Mouse (Mus musculus) CH12.LX (cell line): ENCODE results near the gene Nrxn3. TPM values are rescaled to one million over a fixed set of nuclear protein-coding genes. Genes with fewer than 3 reads are reported as not detected.

Experiments
- DNase-seq: peaks from one replicate; pipeline ENCODE4 v3.0.0-alpha.2; 2013; ENCODE audit errors: extremely low read depth
- H3K27ac ChIP-seq: 2 replicates; pipeline ENCODE4 v1.5.1; 2012; ENCODE audit warnings: low read depth, mild to moderate bottlenecking, control low read depth, moderate library complexity; ENCODE audit not compliant: insufficient read depth
- H3K27me3 ChIP-seq: replicated peaks from 2 replicates; pipeline ENCODE3; 2012; ENCODE audit warnings: inconsistent platforms
- H3K36me3 ChIP-seq, 2 experiments: replicated peaks in 1 of 2; 2 replicates each; pipeline versions ENCODE3 to v1.6.1; 2012; ENCODE audit warnings: inconsistent platforms in 1 of 2, low read length in 1 of 2, mild to moderate bottlenecking in 1 of 2, mixed read lengths in 1 of 2, moderate library complexity in 1 of 2; ENCODE audit not compliant: control insufficient read depth in 1 of 2, insufficient read depth in 1 of 2
- H3K4me1 ChIP-seq, 2 experiments: 2 replicates each; pipeline ENCODE4 v1.6.1; 2012; ENCODE audit warnings: inconsistent platforms in 1 of 2, moderate library complexity in 1 of 2; ENCODE audit not compliant: insufficient read depth in 2 of 2, control insufficient read depth in 1 of 2
- H3K4me2 ChIP-seq: 2 replicates; pipeline ENCODE4 v1.6.1; 2012; ENCODE audit warnings: low read depth, mild to moderate bottlenecking, control low read depth; ENCODE audit not compliant: poor library complexity, insufficient read depth, severe bottlenecking
- H3K4me3 ChIP-seq, 3 experiments: fragments of 150-350 bp in 1 of 3; sonication (generic) in 1 of 3; replicated peaks in 1 of 3; 2 replicates each; pipeline versions ENCODE3 to v1.5.1; 2011 to 2012; ENCODE audit warnings: low read depth in 2 of 3, low read length in 2 of 3, mild to moderate bottlenecking in 2 of 3, moderate library complexity in 2 of 3, control low read depth in 1 of 3, improper control_type of control experiment in 1 of 3, inconsistent platforms in 1 of 3, mixed read lengths in 1 of 3; ENCODE audit not compliant: poor library complexity in 1 of 3
- H3K79me2 ChIP-seq: replicated peaks from 2 replicates; pipeline ENCODE4 v1.6.1; 2012; ENCODE audit warnings: mild to moderate bottlenecking, moderate library complexity; ENCODE audit not compliant: control insufficient read depth, poor library complexity, insufficient read depth, severe bottlenecking; ENCODE audit errors: extremely low read depth
- H3K9ac ChIP-seq: 2 replicates; pipeline ENCODE4 v1.6.1; 2012; ENCODE audit warnings: low read depth, mild to moderate bottlenecking, control low read depth, moderate library complexity; ENCODE audit not compliant: insufficient read depth
- H3K9me3 ChIP-seq: replicated peaks from 2 replicates; pipeline ENCODE3; 2012; ENCODE audit warnings: low read length, inconsistent platforms, mixed read lengths
- BHLHE40 ChIP-seq: IDR thresholded peaks from 2 replicates; pipeline ENCODE4 v1.6.1; 2011; ENCODE audit warnings: mild to moderate bottlenecking, low read depth, low read length, improper control_type of control experiment
- CHD2 ChIP-seq: IDR thresholded peaks from 2 replicates; pipeline ENCODE4 v1.6.1; 2011; ENCODE audit warnings: low read length, improper control_type of control experiment
- CTCF ChIP-seq, 2 experiments: IDR thresholded peaks in 1 of 2; conservative IDR thresholded peaks in 1 of 2; 2 replicates each; pipeline ENCODE4 v1.5.1; 2011 to 2012; ENCODE audit warnings: low read depth in 2 of 2, low read length in 2 of 2, improper control_type of control experiment in 1 of 2, inconsistent platforms in 1 of 2, mild to moderate bottlenecking in 1 of 2, moderate library complexity in 1 of 2
- E2F4 ChIP-seq: IDR thresholded peaks from 2 replicates; pipeline ENCODE4 v1.6.1; 2011; ENCODE audit warnings: low read depth, low read length, improper control_type of control experiment; ENCODE audit not compliant: insufficient replicate concordance
- ETS1 ChIP-seq: conservative IDR thresholded peaks from 2 replicates; pipeline ENCODE4 v1.6.1; 2012; ENCODE audit warnings: low read depth, mild to moderate bottlenecking, inconsistent platforms, low read length, improper control_type of control experiment, moderate library complexity
- GABPA ChIP-seq: IDR thresholded peaks from 2 replicates; pipeline ENCODE4 v1.6.1; 2012; ENCODE audit warnings: low read depth, low read length, improper control_type of control experiment, inconsistent platforms; ENCODE audit not compliant: insufficient replicate concordance
- HCFC1 ChIP-seq: IDR thresholded peaks from 2 replicates; pipeline ENCODE4 v1.6.1; 2012; ENCODE audit warnings: low read depth, mild to moderate bottlenecking, inconsistent platforms, low read length, improper control_type of control experiment
- JUND ChIP-seq: conservative IDR thresholded peaks from 2 replicates; pipeline ENCODE4 v1.6.1; 2011; ENCODE audit warnings: low read depth, low read length, improper control_type of control experiment
- KAT2A ChIP-seq: IDR thresholded peaks from 2 replicates; pipeline ENCODE4 v1.6.1; 2012; ENCODE audit warnings: low read length, improper control_type of control experiment, inconsistent platforms; ENCODE audit not compliant: insufficient replicate concordance
- MEF2A ChIP-seq: IDR thresholded peaks from 2 replicates; pipeline ENCODE4 v1.6.1; 2014; ENCODE audit warnings: low read depth, mild to moderate bottlenecking, inconsistent platforms, low read length, improper control_type of control experiment, borderline replicate concordance
- MXI1 ChIP-seq: IDR thresholded peaks from 2 replicates; pipeline ENCODE4 v1.6.1; 2011; ENCODE audit warnings: mild to moderate bottlenecking, low read depth, low read length, improper control_type of control experiment
- POLR2A ChIP-seq: IDR thresholded peaks from 2 replicates; pipeline ENCODE4 v1.6.1; 2011; ENCODE audit warnings: low read depth, mild to moderate bottlenecking, improper control_type of control experiment, low read length
- POLR2AphosphoS2 ChIP-seq: IDR thresholded peaks from 2 replicates; pipeline ENCODE4 v1.6.1; 2011; ENCODE audit warnings: low read depth, low read length, improper control_type of control experiment
- RAD21 ChIP-seq: IDR thresholded peaks from 2 replicates; pipeline ENCODE4 v1.6.1; 2011; ENCODE audit warnings: low read depth, mild to moderate bottlenecking, low read length, improper control_type of control experiment, moderate library complexity
- SIN3A ChIP-seq: IDR thresholded peaks from 2 replicates; pipeline ENCODE4 v1.6.1; 2012; ENCODE audit warnings: low read length, improper control_type of control experiment, inconsistent platforms
- SMC3 ChIP-seq: IDR thresholded peaks from 2 replicates; pipeline ENCODE4 v1.6.1; 2011; ENCODE audit warnings: low read depth, low read length, improper control_type of control experiment
- UBTF ChIP-seq: IDR thresholded peaks from 2 replicates; pipeline ENCODE4 v1.6.1; 2012; ENCODE audit warnings: low read depth, mild to moderate bottlenecking, inconsistent platforms, low read length, improper control_type of control experiment, moderate library complexity
- ZC3H11A ChIP-seq: IDR thresholded peaks from 2 replicates; pipeline ENCODE4 v1.6.1; 2012; ENCODE audit warnings: low read depth, mild to moderate bottlenecking, inconsistent platforms, low read length, improper control_type of control experiment
- dilution Hi-C: fragments of 300-500 bp; cut with MboI; formaldehyde crosslinking; loops from 2 replicates; pipeline ENCODE4 v1.14.3; 2020; ENCODE audit warnings: low sequenced_read_pairs; ENCODE audit not compliant: extremely low pct_unique_long_range_greater_than_20kb, extremely low pct_ligation_motif_present
- in situ Hi-C: fragments of 300-500 bp; cut with MboI; formaldehyde crosslinking; loops from 3 replicates; pipeline ENCODE4 v1.14.3; 2019; ENCODE audit warnings: low sequenced_read_pairs, low pct_ligation_motif_present, low pct_unique_long_range_greater_than_20kb, mixed read lengths
- polyA plus RNA-seq: library from polyadenylated mRNA; unstranded; fragments of >175 nt; gene quantifications from 2 replicates; pipeline ENCODE4 v1.2.1, GENCODE M21; 2012; ENCODE audit warnings: low read depth; ENCODE audit not compliant: insufficient read length
- total RNA-seq, 2 experiments: library from RNA; depleted of rRNA; stranded (reverse); fragments of 300-350 nt in 1 of 2; fragments of >200 nt in 1 of 2; gene quantifications; 2 replicates each; pipeline ENCODE4 v1.2.3; 2012 to 2014

Gene Nrxn3
- total and polyA plus RNA-seq, 3 experiments, result 0.04 to 0.17 (median 0.09) TPM

DNA sequence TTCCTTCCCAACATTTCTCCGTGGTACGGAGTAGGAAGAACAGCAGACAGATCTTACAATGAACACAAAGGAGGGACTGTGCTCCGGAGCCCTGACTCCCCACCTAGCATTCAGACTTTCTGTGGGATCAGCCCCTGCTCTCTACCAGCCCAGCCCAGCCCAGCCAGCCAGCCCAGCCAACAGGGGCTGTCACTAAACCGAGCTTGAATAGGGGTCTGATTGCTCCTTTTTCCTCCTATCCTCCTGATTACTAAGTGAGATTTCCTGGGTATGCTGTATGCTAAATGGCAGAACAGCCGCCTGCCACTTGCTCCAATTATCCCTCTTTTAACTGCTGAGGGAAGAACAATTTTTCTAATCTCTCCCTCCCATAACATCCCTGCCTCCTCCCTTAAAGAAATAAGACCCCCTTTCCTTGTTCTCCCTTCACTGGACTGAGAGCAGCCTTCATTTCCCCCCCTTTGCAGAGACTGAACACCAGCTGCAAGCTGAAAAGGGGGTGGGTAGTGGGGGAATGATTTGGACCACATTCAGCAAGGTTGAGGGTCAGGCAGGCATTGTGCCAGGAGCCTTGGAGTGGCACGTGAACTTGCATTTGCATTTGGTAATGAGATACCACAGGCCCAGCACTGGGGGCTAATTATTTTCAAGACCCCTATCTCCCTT is 78.4 kb downstream of the Nrxn3 start:
- no peaks in the 10 kb centered on the region for H3K79me2 ChIP-seq
- H3K9ac ChIP-seq, result no peak overlapping the region
- no peak overlapping the region for H3K4me2 ChIP-seq
- no peak overlapping the region for H3K4me3 ChIP-seq
- H3K4me1 ChIP-seq, result no peaks in the 10 kb centered on the region
- in situ Hi-C loops, result no loop called here
- dilution Hi-C loops, result no loop called here
- no peaks in the 10 kb centered on the region for H3K27me3 ChIP-seq
- H3K27ac ChIP-seq, result no peak overlapping the region
- no peaks in the 10 kb centered on the region for H3K9me3 ChIP-seq
- H3K36me3 ChIP-seq, result no peaks in the 10 kb centered on the region
- TF ChIP-seq SMC3 (no peak), RAD21 (no peak), GABPA (no peak), MXI1 (no peak), CHD2 (no peak), JUND (no peak), UBTF (no peak), POLR2A (no peak), CTCF (conservative IDR thresholded peaks at IDR 0.05 in 1 of 2, IDR thresholded peaks at IDR 0.05 in 1 of 2; ENCODE audit: low read depth in 2 of 2, low read length in 2 of 2) (no peak), KAT2A (no peak), ETS1 (no peak), ZC3H11A (no peak), E2F4 (no peak)
- TF ChIP-seq, all 38 proteins: peak for 0
- DNase-seq, result no peak

DNA sequence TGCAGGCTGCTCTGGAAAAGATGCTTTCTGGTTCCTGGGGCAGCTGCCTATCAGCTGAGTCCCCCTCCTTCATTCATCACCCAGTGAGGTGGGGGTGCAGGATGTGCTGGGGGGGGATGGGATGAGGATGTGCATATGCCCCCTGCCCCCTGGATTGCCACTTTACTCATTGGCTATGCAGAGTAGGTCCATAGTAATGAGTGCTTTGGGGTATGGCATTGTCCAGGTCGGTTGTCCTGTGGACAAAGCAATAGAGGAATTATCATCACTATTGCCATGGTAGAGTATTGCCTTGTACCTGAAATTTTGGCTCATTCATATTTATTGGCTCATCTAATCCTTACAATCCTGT is 79.0 kb downstream of the Nrxn3 start:
- dilution Hi-C loops, result no loop called here
- Histone ChIP-seq H3K9me3 (no peaks in the 10 kb centered on the region), H3K9ac (no peak overlapping the region), H3K27ac (no peak overlapping the region), H3K27me3 (no peaks in the 10 kb centered on the region), H3K4me2 (no peak overlapping the region), H3K36me3 (no peaks in the 10 kb centered on the region), H3K4me1 (no peaks in the 10 kb centered on the region), H3K79me2 (no peaks in the 10 kb centered on the region), H3K4me3 (no peak overlapping the region)
- no peak for DNase-seq
- in situ Hi-C loops, result no loop called here
- TF ChIP-seq SIN3A (no peak), HCFC1 (no peak), BHLHE40 (no peak), MEF2A (no peak), POLR2AphosphoS2 (no peak)
